Mouse (Mus musculus) limb, embryonic 13.5 days (tissue): ENCODE measurements at regions not wholly inside any gene's neighbourhood (a gene's known extent, or its start where the extent isn't known, plus 50 kb on each side); places are given as distances from the start of the nearest gene placed in this dataset.

ENCODE experiments used
- ATAC-seq: fragments of 200-750 bp; cut with Nextera tagmentation; 2 replicates; pipeline ENCODE4 v1.8.0; 2017; ENCODE audit warnings: low read depth, moderate number of reproducible peaks, moderate TSS enrichment; ENCODE audit not compliant: low FRiP score
- H3K27ac ChIP-seq: fragments of 300-500 bp; sonication (generic); 2 replicates; pipeline ENCODE4 v1.5.1; 2015; ENCODE audit warnings: inconsistent platforms, mild to moderate bottlenecking, moderate library complexity
- H3K27me3 ChIP-seq: fragments of 300-500 bp; sonication (generic); 2 replicates; pipeline ENCODE4 v1.6.1; 2015; ENCODE audit warnings: mild to moderate bottlenecking, inconsistent platforms
- H3K36me3 ChIP-seq: fragments of 300-500 bp; sonication (generic); 2 replicates; pipeline ENCODE4 v1.6.1; 2015; ENCODE audit warnings: inconsistent platforms, mild to moderate bottlenecking, moderate library complexity
- H3K4me1 ChIP-seq: fragments of 300-500 bp; sonication (generic); 2 replicates; pipeline ENCODE4 v1.6.1; 2015; ENCODE audit warnings: inconsistent platforms
- H3K4me2 ChIP-seq: fragments of 300-500 bp; sonication (generic); replicated peaks from 2 replicates; pipeline ENCODE4 v1.6.1; 2015; ENCODE audit warnings: inconsistent platforms, mild to moderate bottlenecking, moderate library complexity
- H3K4me3 ChIP-seq: fragments of 300-500 bp; sonication (generic); 2 replicates; pipeline ENCODE4 v1.5.1; 2015; ENCODE audit warnings: moderate library complexity, mild to moderate bottlenecking, inconsistent platforms
- H3K9ac ChIP-seq: fragments of 300-500 bp; sonication (generic); 2 replicates; pipeline ENCODE4 v1.6.1; 2015; ENCODE audit warnings: mild to moderate bottlenecking, inconsistent platforms
- H3K9me3 ChIP-seq: fragments of 300-500 bp; sonication (generic); 2 replicates; pipeline ENCODE4 v1.6.1; 2016; ENCODE audit warnings: inconsistent platforms
- WGBS: fragments of 180-500 bp; shearing (Covaris S2); methylation state at CpG from one replicate; pipeline ENCODE4 v1.1.7; 2015; 5-methylcytosine and 5-hydroxymethylcytosine counted together

DNA sequence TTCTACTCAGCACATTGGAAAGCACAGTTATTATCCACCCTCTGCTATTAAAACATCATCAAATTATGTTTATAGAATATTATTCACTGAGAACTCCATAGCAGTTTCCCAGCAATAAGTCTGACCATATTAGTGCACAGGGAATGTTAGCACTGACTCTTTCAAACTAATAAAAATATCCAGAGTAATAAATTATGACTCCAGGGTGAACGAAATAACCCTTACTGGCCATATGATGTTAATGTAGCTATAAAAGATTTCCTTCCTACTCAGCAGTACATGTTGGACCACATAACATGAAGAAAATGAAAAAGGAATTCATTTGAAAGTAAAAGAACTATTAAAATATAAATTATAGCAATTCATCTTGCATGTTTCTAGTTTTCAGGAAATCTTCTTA is 693.0 kb upstream of the Adgrl3 start:
- H3K9me3 ChIP-seq = no peaks in the 10 kb centered on the region
- H3K27ac ChIP-seq = no peak overlapping the region
- no peaks in the 10 kb centered on the region for H3K36me3 ChIP-seq
- peak; percentile 36; the same call in 1 of the 2 replicates for ATAC-seq
- H3K27me3 ChIP-seq = no peaks in the 10 kb centered on the region
- no peak overlapping the region for H3K4me3 ChIP-seq
- no peak overlapping the region for H3K4me2 ChIP-seq
- no peak overlapping the region for H3K9ac ChIP-seq
- 23% methylated on average over 1 of the region's 1 CpGs for WGBS
- H3K4me1 ChIP-seq = no peaks in the 10 kb centered on the region

DNA sequence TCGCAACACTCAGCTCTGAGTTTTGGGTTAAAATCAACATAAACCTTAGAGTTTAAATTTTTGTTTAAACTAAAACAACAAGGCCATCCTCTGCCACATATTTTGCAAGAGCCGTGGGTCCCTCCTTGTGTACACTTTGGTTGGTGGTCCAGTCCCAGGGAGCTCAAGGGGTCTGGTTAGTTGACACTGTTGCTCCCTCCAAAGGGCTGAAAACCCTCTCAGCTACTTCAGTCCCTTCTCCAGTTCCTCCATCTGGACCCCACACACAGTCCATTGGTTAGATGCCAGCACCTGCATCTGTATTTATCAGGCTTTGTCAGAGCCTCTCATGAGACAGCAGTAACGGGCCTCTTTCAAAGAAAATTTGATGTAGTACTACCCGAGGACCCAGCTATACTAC is 674.8 kb upstream of the Adgrl3 start:
- H3K4me3 ChIP-seq = no peak overlapping the region
- 73% methylated on average over 4 of the region's 4 CpGs for WGBS
- no peaks in the 10 kb centered on the region for H3K27me3 ChIP-seq
- no peaks in the 10 kb centered on the region for H3K9me3 ChIP-seq
- H3K27ac ChIP-seq = no peak overlapping the region
- no peak overlapping the region for H3K4me2 ChIP-seq
- no peak overlapping the region for H3K9ac ChIP-seq
- no peak for ATAC-seq
- no peaks in the 10 kb centered on the region for H3K4me1 ChIP-seq
- no peaks in the 10 kb centered on the region for H3K36me3 ChIP-seq

DNA sequence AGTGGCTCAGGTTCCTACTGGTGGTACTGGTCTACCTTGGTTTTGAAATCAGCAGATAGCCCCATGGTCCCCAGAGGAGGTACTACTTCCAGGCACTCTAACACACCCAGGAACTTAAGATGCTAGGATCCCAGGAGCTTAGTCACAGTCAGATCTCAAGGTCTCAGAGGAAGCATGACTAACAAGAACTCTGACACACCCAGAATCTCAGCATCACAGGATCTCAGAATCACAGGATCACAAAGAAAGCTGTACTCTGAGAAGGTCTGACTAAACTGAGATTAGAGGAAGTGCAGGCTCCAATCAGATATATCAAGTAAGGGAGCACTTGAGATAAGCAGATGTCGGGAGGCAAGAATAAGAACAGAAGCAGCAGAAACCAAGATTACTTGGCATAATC is 661.7 kb upstream of the Adgrl3 start:
- no peaks in the 10 kb centered on the region for H3K27me3 ChIP-seq
- no peaks in the 10 kb centered on the region for H3K36me3 ChIP-seq
- WGBS = 91% methylated on average over 1 of the region's 1 CpGs
- H3K4me2 ChIP-seq = no peak overlapping the region
- ATAC-seq = no peak
- H3K9ac ChIP-seq = no peak overlapping the region
- H3K4me3 ChIP-seq = no peak overlapping the region
- H3K9me3 ChIP-seq = no peaks in the 10 kb centered on the region
- H3K27ac ChIP-seq = no peak overlapping the region
- no peaks in the 10 kb centered on the region for H3K4me1 ChIP-seq

DNA sequence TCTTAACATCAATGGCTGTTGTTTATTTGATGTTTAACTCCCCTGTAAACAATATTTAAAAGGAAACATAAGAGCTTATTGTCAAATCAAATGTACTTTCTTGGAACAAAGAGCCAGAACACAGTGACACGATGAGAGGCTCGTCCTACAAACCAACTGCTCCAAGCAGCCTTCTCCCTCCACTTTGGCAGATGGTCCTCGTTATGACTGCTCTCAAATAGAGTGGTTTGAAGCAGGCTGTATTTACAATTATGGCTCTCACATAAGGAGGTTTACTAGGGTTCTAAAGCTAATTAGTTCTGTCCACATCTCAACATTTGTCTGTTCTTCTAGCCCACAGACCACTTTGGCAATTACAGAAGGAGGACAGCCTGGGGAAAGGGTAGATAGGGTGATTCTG is 626.3 kb upstream of the Adgrl3 start:
- no peaks in the 10 kb centered on the region for H3K36me3 ChIP-seq
- no peak overlapping the region for H3K27ac ChIP-seq
- no peak overlapping the region for H3K9ac ChIP-seq
- H3K4me3 ChIP-seq = no peak overlapping the region
- ATAC-seq = no peak
- H3K4me1 ChIP-seq = no peaks in the 10 kb centered on the region
- no peak overlapping the region for H3K4me2 ChIP-seq
- WGBS = 13% methylated on average over 3 of the region's 3 CpGs
- H3K9me3 ChIP-seq = no peaks in the 10 kb centered on the region
- H3K27me3 ChIP-seq = no peaks in the 10 kb centered on the region

DNA sequence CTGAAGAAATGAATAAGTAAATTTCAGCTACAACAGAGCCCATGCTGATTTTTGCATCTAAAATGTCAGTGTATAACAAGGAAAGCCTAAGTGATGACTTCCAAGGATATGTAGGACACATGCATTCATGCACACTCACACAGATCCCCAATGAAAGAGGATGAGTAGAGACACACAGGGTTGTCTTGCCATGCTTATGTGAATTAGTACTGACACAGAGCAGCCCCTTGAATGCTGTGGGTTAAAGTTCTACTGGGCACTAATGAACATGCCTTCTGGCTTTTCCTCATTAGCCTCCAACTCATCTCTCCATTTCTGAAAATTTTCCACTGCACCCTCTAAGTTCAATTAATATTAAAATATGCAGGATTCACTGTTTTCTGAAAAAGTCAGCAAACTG is 617.3 kb upstream of the Adgrl3 start:
- H3K36me3 ChIP-seq = no peaks in the 10 kb centered on the region
- no peak overlapping the region for H3K27ac ChIP-seq
- H3K4me2 ChIP-seq = no peak overlapping the region
- H3K4me3 ChIP-seq = no peak overlapping the region
- H3K27me3 ChIP-seq = no peaks in the 10 kb centered on the region
- no peaks in the 10 kb centered on the region for H3K4me1 ChIP-seq
- no peaks in the 10 kb centered on the region for H3K9me3 ChIP-seq
- ATAC-seq = no peak
- H3K9ac ChIP-seq = no peak overlapping the region

DNA sequence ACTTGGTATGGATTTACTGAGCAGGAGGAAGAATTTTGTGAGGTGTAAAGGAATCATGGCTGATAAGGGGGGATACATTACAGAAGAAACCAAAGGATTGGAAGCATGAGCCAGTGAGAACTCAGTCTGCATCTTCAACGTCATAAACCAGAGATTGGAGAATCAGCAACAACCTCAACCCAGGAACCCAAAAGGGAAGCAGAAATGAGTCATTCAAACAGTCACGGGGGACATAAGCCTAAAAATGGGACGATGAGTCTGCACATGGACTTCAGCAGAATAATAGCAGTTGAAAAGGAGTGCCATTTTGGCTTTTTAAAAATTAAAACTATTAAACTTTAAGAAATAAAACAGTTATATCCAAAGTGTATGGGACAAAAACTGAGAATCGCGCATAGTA is 603.8 kb upstream of the Adgrl3 start:
- WGBS = 87% methylated on average over 5 of the region's 5 CpGs
- Histone ChIP-seq H3K4me1 (no peaks in the 10 kb centered on the region), H3K27me3 (no peaks in the 10 kb centered on the region), H3K4me3 (no peak overlapping the region), H3K9me3 (no peaks in the 10 kb centered on the region), H3K27ac (no peak overlapping the region), H3K36me3 (no peaks in the 10 kb centered on the region), H3K4me2 (no peak overlapping the region), H3K9ac (no peak overlapping the region)
- ATAC-seq = no peak
